15 mouse cellular contexts compared by ENCODE assay signal in genomic region chr16:38954501-38955288, GRCm38 (mm10).
DNase-seq lines count a peak whose midpoint lies in the region; ATAC-seq and TF ChIP-seq lines count a peak whose summit lies in the region.
"Had no signal": no experiment of that assay in that cellular context is flagged by ENCODE, and none has a peak within 500 bp of the region (broad histone marks: within the 10 kb centered on the region; RNA-seq: fewer than 3 reads in every experiment).

No protein-coding gene starts in this region.

- H3K9ac ChIP-seq in midbrain, embryonic 16.5 days (ENCODE audit: low read depth, low read length), result no peak overlapping the region
- no peak overlapping the region for H3K9ac ChIP-seq in midbrain, embryonic 14.5 days (replicated peaks; ENCODE audit: low read length)
- H3K9ac ChIP-seq in forebrain, embryonic 13.5 days, result no peak overlapping the region
- H3K9ac ChIP-seq in hindbrain, postnatal 0 days (replicated peaks; ENCODE audit: low read length), result no peak overlapping the region
- no peak overlapping the region for H3K9ac ChIP-seq in liver, embryonic 12.5 days

- WGBS in midbrain, embryonic 16.5 days, result 81% methylated on average over 16 of the region's 16 CpGs
- WGBS in midbrain, embryonic 14.5 days, result 86% methylated on average over 16 of the region's 16 CpGs
- WGBS in forebrain, embryonic 13.5 days, result 85% methylated on average over 16 of the region's 16 CpGs
- 57% methylated on average over 16 of the region's 16 CpGs for WGBS in hindbrain, postnatal 0 days
- WGBS in liver, embryonic 12.5 days (ENCODE audit: insufficient replicate concordance), result 70% methylated on average over 16 of the region's 16 CpGs

- no peak overlapping the region for H3K4me3 ChIP-seq in midbrain, embryonic 16.5 days (ENCODE audit: low read depth, low read length)
- no peak overlapping the region for H3K4me3 ChIP-seq in midbrain, embryonic 14.5 days (replicated peaks; ENCODE audit: low read depth, low read length)
- no peak overlapping the region for H3K4me3 ChIP-seq in forebrain, embryonic 13.5 days
- H3K4me3 ChIP-seq in hindbrain, postnatal 0 days (ENCODE audit: low read length), result no peak overlapping the region
- no peak overlapping the region for H3K4me3 ChIP-seq in liver, embryonic 12.5 days
- H3K4me3 ChIP-seq: erythroblast, embryonic 14.5 days had no signal

- no peak for TF ChIP-seq CTCF in hindbrain, postnatal 0 days (IDR thresholded peaks at IDR 0.05; ENCODE audit: low read depth)

- no peaks in the 10 kb centered on the region for H3K4me1 ChIP-seq in midbrain, embryonic 16.5 days (ENCODE audit: control insufficient read depth, insufficient read depth, low read length)
- H3K4me1 ChIP-seq in midbrain, embryonic 14.5 days (ENCODE audit: control insufficient read depth, insufficient read depth, low read length), result no peaks in the 10 kb centered on the region
- peaks cover 40% of the 10 kb centered on the region for H3K4me1 ChIP-seq in forebrain, embryonic 13.5 days
- peaks cover 7% of the 10 kb centered on the region; the same call in 1 of the 2 replicates for H3K4me1 ChIP-seq in hindbrain, postnatal 0 days (ENCODE audit: insufficient read depth, low read length)
- no peaks in the 10 kb centered on the region for H3K4me1 ChIP-seq in liver, embryonic 12.5 days

- no peaks in the 10 kb centered on the region for H3K36me3 ChIP-seq in midbrain, embryonic 16.5 days (ENCODE audit: control insufficient read depth, insufficient read depth, low read length)
- H3K36me3 ChIP-seq in midbrain, embryonic 14.5 days (ENCODE audit: control insufficient read depth, insufficient read depth, low read length), result no peaks in the 10 kb centered on the region
- H3K36me3 ChIP-seq in forebrain, embryonic 13.5 days (ENCODE audit: poor library complexity, severe bottlenecking), result peaks cover 6% of the 10 kb centered on the region; the same call in 1 of the 2 replicates
- H3K36me3 ChIP-seq in hindbrain, postnatal 0 days (ENCODE audit: insufficient read depth, low read length), result no peaks in the 10 kb centered on the region
- no peaks in the 10 kb centered on the region for H3K36me3 ChIP-seq in liver, embryonic 12.5 days

- ATAC-seq in midbrain, embryonic 16.5 days, result peak; percentile 73
- ATAC-seq in midbrain, embryonic 14.5 days (ENCODE audit: low FRiP score, low TSS enrichment), result no peak; the same call in 1 of the 2 replicates
- peak; percentile 59; the same call in 1 of the 2 replicates for ATAC-seq in forebrain, embryonic 13.5 days
- peak; percentile 64; the same call in 1 of the 2 replicates for ATAC-seq in hindbrain, postnatal 0 days
- no peak for ATAC-seq in liver, embryonic 12.5 days
- ATAC-seq: inflammation-experienced regulatory T-cells, adult 6 months had no signal

- H3K4me2 ChIP-seq in midbrain, embryonic 16.5 days (ENCODE audit: low read length), result no peak overlapping the region
- H3K4me2 ChIP-seq in midbrain, embryonic 14.5 days (ENCODE audit: low read length), result no peak overlapping the region
- no peak overlapping the region for H3K4me2 ChIP-seq in forebrain, embryonic 13.5 days
- 0 out of 2 replicates have a peak overlapping the region, but pooled peaks have one; percentile 8 for H3K4me2 ChIP-seq in hindbrain, postnatal 0 days (ENCODE audit: low read depth, low read length)
- H3K4me2 ChIP-seq in liver, embryonic 12.5 days, result no peak overlapping the region

- H3K27ac ChIP-seq in midbrain, embryonic 16.5 days (ENCODE audit: low read length), result no peak overlapping the region
- no peak overlapping the region for H3K27ac ChIP-seq in midbrain, embryonic 14.5 days (replicated peaks; ENCODE audit: low read depth, low read length)
- H3K27ac ChIP-seq in forebrain, embryonic 13.5 days, result peak overlapping the region; percentile 66
- peak overlapping the region; percentile 37; the same call in 1 of the 2 replicates for H3K27ac ChIP-seq in hindbrain, postnatal 0 days
- H3K27ac ChIP-seq in liver, embryonic 12.5 days, result no peak overlapping the region

- H3K9me3 ChIP-seq in midbrain, embryonic 16.5 days (replicated peaks; ENCODE audit: control insufficient read depth, low read length, poor library complexity, severe bottlenecking), result no peaks in the 10 kb centered on the region; the same call in 1 of the 2 replicates
- 0 out of 2 replicates have a peak, but pooled peaks cover 3% of the 10 kb centered on the region for H3K9me3 ChIP-seq in midbrain, embryonic 14.5 days (ENCODE audit: control insufficient read depth, low read length)
- no peaks in the 10 kb centered on the region for H3K9me3 ChIP-seq in forebrain, embryonic 13.5 days (replicated peaks)
- no peaks in the 10 kb centered on the region for H3K9me3 ChIP-seq in hindbrain, postnatal 0 days (ENCODE audit: low read length)
- H3K9me3 ChIP-seq in liver, embryonic 12.5 days (replicated peaks), result no peaks in the 10 kb centered on the region

- DNase-seq in heart, adult 11 months, result peak; percentile 59
- DNase-seq in heart, postnatal 25 days (ENCODE audit: low spot score), result no peak
- DNase-seq in midbrain, embryonic 14.5 days, result no peak
- DNase-seq in hindbrain, postnatal 0 days (ENCODE audit: low spot score), result no peak
- DNase-seq: B cell, adult 2 months; gastrocnemius, postnatal 25 days; kidney, adult 8-10 months; kidney, postnatal 25 days; liver; lung, adult 18-20 months had no signal

- intact Hi-C loops in heart, postnatal 25 days (cut with DNase I), result no loop called here

- no peaks in the 10 kb centered on the region for H3K27me3 ChIP-seq in midbrain, embryonic 16.5 days (ENCODE audit: control insufficient read depth, insufficient read depth, low read depth, low read length)
- H3K27me3 ChIP-seq in midbrain, embryonic 14.5 days (ENCODE audit: control insufficient read depth, insufficient read depth, low read length), result no peaks in the 10 kb centered on the region
- H3K27me3 ChIP-seq in forebrain, embryonic 13.5 days, result no peaks in the 10 kb centered on the region
- H3K27me3 ChIP-seq in hindbrain, postnatal 0 days (ENCODE audit: insufficient read depth, low read length), result no peaks in the 10 kb centered on the region
- H3K27me3 ChIP-seq in liver, embryonic 12.5 days (replicated peaks), result no peaks in the 10 kb centered on the region

Comparison
In these comparisons a context has a peak if more than half of its experiments do, and no peak if none do; other contexts are left out.
1. ATAC-seq: peak in midbrain, embryonic 16.5 days (single experiment), forebrain, embryonic 13.5 days (single experiment) and hindbrain, postnatal 0 days (single experiment); none in midbrain, embryonic 14.5 days (single experiment) and liver, embryonic 12.5 days (single experiment).
2. H3K27ac ChIP-seq: peak in forebrain, embryonic 13.5 days (single experiment) and hindbrain, postnatal 0 days (single experiment); none in midbrain, embryonic 16.5 days (single experiment), midbrain, embryonic 14.5 days (single experiment) and liver, embryonic 12.5 days (single experiment).